Mouse (Mus musculus) G1E (cell line): ENCODE results near the gene Lgals9. TPM values are rescaled to one million over a fixed set of nuclear protein-coding genes. Genes with fewer than 3 reads are reported as not detected.

Experiments used
- ATAC-seq: 2 replicates; pipeline ENCODE4 v1.8.0; 2016; ENCODE audit warnings: mild to moderate bottlenecking; ENCODE audit not compliant: insufficient number of reproducible peaks, poor library complexity, low FRiP score, severe bottlenecking; ENCODE audit errors: extremely low read depth
- DNase-seq: peaks from one replicate; pipeline ENCODE4 v3.0.0; 2012; ENCODE audit warnings: low spot score
- H3K27me3 ChIP-seq: 2 replicates; pipeline ENCODE4 v1.6.1; 2012; ENCODE audit warnings: mild to moderate bottlenecking, low read length, inconsistent platforms; ENCODE audit not compliant: insufficient read depth
- H3K36me3 ChIP-seq: replicated peaks from 2 replicates; pipeline ENCODE3; 2012; ENCODE audit warnings: mild to moderate bottlenecking, inconsistent platforms
- H3K4me1 ChIP-seq: 2 replicates; pipeline ENCODE4 v1.6.1; 2012; ENCODE audit warnings: low read depth, low read length, inconsistent platforms, mixed read lengths; ENCODE audit not compliant: insufficient read depth
- H3K4me3 ChIP-seq: 2 replicates; pipeline ENCODE4 v1.5.1; 2012; ENCODE audit warnings: low read depth, mild to moderate bottlenecking, inconsistent platforms, low read length, moderate library complexity, mixed read lengths
- H3K9me3 ChIP-seq: replicated peaks from 2 replicates; pipeline ENCODE4 v1.6.1; 2012; ENCODE audit warnings: inconsistent platforms
- CTCF ChIP-seq: IDR thresholded peaks from 2 replicates; pipeline ENCODE4 v1.5.1; 2012; ENCODE audit warnings: low read depth, low read length, inconsistent platforms, mixed read lengths
- GATA1 ChIP-seq: IDR thresholded peaks from 2 replicates; pipeline ENCODE4 v1.6.1; 2012; ENCODE audit warnings: borderline replicate concordance, low read length, inconsistent platforms, mixed read lengths
- GATA2 ChIP-seq: IDR thresholded peaks from 2 replicates; pipeline ENCODE4 v1.6.1; 2012; ENCODE audit warnings: low read depth, low read length, inconsistent platforms, borderline replicate concordance
- POLR2AphosphoS5 ChIP-seq: IDR thresholded peaks from 2 replicates; pipeline ENCODE4 v1.6.1; 2012; ENCODE audit warnings: low read depth, low read length, inconsistent platforms; ENCODE audit not compliant: insufficient replicate concordance
- TAL1 ChIP-seq: conservative IDR thresholded peaks from 2 replicates; pipeline ENCODE4 v1.6.1; 2012; ENCODE audit warnings: low read depth, low read length, inconsistent platforms, mixed read lengths
- polyA plus RNA-seq: library from polyadenylated mRNA; stranded (reverse); fragments of >175 nt; gene quantifications from 2 replicates; pipeline ENCODE4 v1.2.3, GENCODE M21; 2012
- total RNA-seq, 2 experiments: library from RNA; stranded (forward) in 1 of 2; stranded (reverse) in 1 of 2; fragments of 200-1000 nt in 1 of 2; fragments of >200 nt in 1 of 2; fragmentation: Nextera tagmentation in 1 of 2; gene quantifications; 2 replicates each; pipeline ENCODE4 v1.2.3; 2014 to 2017

The Lgals9 gene
- total RNA-seq (2014; fragmentation: Nextera tagmentation) (786 and 908 TPM in 2 replicates), total RNA-seq (2017) (178 and 183 TPM in 2 replicates), polyA plus RNA-seq (41.2 and 50.3 TPM in 2 replicates)

DNA sequence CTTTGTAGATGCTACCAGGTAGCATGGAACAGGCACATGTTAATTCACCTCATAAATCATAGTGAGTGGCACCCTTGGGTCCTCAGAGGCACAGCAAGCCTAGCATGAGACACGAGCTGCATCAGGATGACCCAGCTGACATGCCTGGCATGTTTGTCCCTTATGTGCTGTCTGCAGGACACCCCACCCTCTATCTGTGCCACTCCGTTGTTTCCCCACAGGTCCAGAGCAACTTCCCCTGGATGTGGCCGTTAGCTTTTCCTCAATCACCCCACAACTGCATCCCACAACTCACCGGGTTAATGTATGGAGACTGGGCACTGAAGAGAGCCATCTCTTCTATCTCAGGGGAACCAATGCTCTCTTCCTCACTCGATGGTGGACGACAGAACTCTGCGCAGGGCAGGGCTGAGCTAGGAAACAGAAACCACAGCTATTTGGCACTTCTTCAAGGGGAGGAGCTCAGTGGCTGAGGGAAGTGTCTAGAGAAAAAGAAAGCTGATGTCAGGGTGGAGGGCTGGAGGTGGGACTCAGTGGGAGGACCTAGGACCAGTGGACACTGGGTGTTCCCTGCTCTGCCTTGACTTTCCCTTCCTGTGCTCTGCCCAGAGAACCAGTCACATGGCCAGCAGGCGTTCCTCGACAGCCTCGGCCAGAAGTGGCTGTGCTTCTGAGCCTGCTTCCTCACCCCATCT is at the start of gene Lgals9:
Gene Lgals9, minus strand, starts transcription at position 464 of the 695 bp plus-strand sequence.
- H3K27me3 ChIP-seq = no peaks in the 10 kb centered on the region
- DNase-seq (peak; percentile 71), ATAC-seq (peak; percentile 78)
- peak within 1 kb of the TSS; percentile 72 for H3K4me3 ChIP-seq
- no peak for TF ChIP-seq POLR2AphosphoS5
- TF ChIP-seq GATA1 = no peak
- TF ChIP-seq CTCF = no peak
- no peak for TF ChIP-seq TAL1
- TF ChIP-seq GATA2 = no peak
- H3K9me3 ChIP-seq = no peaks in the 10 kb centered on the region
- peaks cover 51% of the 10 kb centered on the region for H3K4me1 ChIP-seq
- peaks cover 23% of the 10 kb centered on the region for H3K36me3 ChIP-seq

DNA sequence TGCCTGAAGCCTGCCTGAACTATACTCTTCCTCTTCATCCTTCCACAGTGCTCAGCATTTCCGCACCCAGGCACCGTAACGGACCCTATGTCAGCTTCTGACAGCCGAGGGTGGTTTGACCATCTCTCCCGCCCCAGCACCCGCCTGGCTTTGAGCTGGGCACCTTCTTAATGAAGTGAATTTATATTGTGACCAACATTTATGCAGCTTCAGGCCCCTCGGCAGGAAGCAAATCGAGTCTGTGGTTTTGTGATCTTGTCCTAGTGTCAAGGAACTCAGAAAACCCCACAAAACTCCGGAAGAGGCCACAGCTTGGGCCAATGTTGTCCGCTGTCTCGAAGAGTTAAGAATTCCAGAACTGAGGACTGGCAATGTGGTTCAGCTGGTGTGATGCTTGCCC is 48.9 kb upstream of the Lgals9 start:
- Histone ChIP-seq H3K9me3 (no peaks in the 10 kb centered on the region), H3K36me3 (peaks cover 12% of the 10 kb centered on the region), H3K4me1 (peaks cover 3% of the 10 kb centered on the region; the same call in 1 of the 2 replicates), H3K27me3 (peaks cover 61% of the 10 kb centered on the region), H3K4me3 (no peak overlapping the region)
- TF ChIP-seq POLR2AphosphoS5 (no peak), CTCF (no peak), GATA1 (no peak)
- DNase-seq = no peak
- ATAC-seq = no peak

DNA sequence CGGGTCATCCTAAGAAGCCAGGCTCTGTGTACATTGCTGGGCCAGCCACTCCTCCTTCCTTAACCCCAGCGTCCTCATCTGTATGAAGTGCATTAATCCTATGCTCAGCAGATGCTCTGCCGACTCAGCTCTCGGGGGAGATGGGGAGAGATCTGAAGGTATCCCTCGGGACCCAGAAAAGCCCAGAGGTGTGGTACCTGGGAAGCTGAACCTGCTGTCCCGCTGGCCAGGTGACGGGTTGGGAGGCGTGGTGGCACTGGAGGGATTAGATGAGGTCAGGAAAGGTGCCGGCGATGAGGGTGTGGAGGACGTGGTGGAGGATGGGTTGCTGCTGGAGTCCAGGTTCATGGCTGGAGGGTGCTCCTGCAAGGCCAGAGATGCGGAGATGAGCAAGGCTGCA is 48.3 kb upstream of the Lgals9 start:
- Histone ChIP-seq H3K27me3 (peaks cover 55% of the 10 kb centered on the region), H3K4me3 (no peak overlapping the region), H3K36me3 (peaks cover 17% of the 10 kb centered on the region), H3K9me3 (no peaks in the 10 kb centered on the region), H3K4me1 (peaks cover 3% of the 10 kb centered on the region; the same call in 1 of the 2 replicates)
- ATAC-seq (no peak), DNase-seq (no peak)
- no peak for TF ChIP-seq CTCF
- no peak for TF ChIP-seq GATA1
- no peak for TF ChIP-seq GATA2
- TF ChIP-seq POLR2AphosphoS5 = no peak
- no peak for TF ChIP-seq TAL1

DNA sequence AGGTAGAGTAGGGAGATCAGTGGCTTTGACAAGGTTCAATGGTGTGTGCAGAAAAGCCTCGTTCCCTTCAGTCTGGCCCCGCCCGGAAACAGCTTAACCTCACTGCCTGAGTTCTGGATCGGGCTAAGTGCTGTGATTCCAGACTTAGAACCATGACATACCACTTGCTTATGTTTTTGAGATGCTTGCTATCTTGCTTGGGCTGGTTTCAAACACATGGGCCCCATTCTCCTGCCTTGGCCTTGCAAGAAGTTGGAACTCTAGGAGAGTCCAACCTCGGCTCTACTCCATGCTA is 46.7 kb upstream of the Lgals9 start:
- Histone ChIP-seq H3K4me1 (peaks cover 3% of the 10 kb centered on the region; the same call in 1 of the 2 replicates), H3K9me3 (no peaks in the 10 kb centered on the region), H3K27me3 (peaks cover 51% of the 10 kb centered on the region), H3K4me3 (no peak overlapping the region), H3K36me3 (peaks cover 26% of the 10 kb centered on the region)
- DNase-seq (no peak), ATAC-seq (no peak)
- TF ChIP-seq GATA2 (no peak), TAL1 (no peak), GATA1 (no peak), CTCF (no peak), POLR2AphosphoS5 (no peak)

DNA sequence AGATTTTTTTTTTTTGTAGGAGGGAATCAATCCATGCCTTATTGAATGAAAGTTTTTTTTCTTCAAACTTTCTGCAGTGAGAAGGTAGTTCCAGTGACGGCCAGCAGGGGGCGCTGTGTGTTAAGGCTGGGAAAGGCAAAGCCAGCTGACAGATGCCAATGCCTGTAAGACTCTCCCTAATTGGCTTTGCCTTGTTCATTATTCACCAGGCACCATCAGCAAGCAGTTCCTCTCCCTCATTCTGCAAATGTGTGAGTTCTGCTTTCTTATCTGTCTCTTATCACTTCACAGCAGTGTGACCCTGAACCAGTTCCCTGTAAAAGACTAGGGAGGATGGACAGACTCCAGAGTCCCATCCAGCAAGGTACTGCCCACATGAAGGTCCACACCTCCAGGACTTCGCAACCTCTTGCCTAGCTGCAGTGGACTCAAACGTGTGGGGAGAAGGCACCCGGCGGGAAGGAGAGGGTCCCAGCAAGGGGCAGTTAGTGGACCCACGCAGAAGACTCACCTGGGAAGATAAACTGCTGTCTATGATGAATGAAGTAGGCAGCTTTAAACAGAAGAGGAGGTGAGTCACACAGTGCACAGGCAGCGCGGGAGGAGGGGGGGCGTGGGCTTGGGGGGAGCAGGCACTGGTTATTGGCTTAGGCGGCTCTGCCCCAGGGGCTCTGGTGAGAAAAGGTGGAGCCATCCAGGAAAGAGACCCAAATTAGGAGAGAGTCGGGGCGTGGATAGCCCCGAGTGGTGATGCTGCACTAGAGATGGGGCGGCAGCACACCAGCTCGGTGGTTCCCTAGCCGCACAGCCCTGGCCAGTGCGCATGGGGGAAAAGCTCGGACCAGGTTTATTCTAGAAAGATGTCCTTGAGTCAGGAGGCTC is 46.1 kb upstream of the Lgals9 start:
- H3K27me3 ChIP-seq = peaks cover 47% of the 10 kb centered on the region
- no peak for TF ChIP-seq POLR2AphosphoS5
- TF ChIP-seq CTCF = peak; percentile 95
- TF ChIP-seq GATA1 = no peak
- H3K4me3 ChIP-seq = no peak overlapping the region
- H3K9me3 ChIP-seq = no peaks in the 10 kb centered on the region
- H3K36me3 ChIP-seq = peaks cover 26% of the 10 kb centered on the region
- DNase-seq (peak; percentile 74), ATAC-seq (peak; percentile 54)
- H3K4me1 ChIP-seq = peaks cover 3% of the 10 kb centered on the region; the same call in 1 of the 2 replicates

DNA sequence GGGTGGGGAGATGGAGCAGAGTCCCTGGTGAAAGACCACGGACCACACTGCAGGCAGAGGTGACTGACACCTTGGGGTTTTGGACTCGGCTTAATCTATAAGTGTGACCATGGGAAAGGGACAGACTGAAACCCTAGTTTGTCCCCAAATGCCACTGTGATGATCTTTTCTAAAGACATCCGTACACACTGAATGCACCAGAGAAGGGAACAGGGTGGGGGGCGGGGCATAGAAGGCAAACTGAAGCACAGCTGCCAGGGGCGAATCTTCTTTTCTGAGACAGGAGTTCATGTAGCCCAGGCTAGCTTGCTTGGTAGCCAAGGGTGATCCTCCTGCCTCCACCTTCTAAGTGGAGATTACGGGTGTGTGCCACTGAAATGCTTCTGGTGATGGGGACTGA is 39.0 kb upstream of the Lgals9 start:
- no peaks in the 10 kb centered on the region for H3K9me3 ChIP-seq
- peaks cover 33% of the 10 kb centered on the region for H3K36me3 ChIP-seq
- no peak for DNase-seq
- no peak for TF ChIP-seq POLR2AphosphoS5
- no peak for TF ChIP-seq TAL1
- TF ChIP-seq GATA1 = no peak
- no peak for TF ChIP-seq GATA2
- no peak for TF ChIP-seq CTCF
- no peak overlapping the region for H3K4me3 ChIP-seq
- no peak for ATAC-seq
- peaks cover 23% of the 10 kb centered on the region for H3K4me1 ChIP-seq
- peaks cover 34% of the 10 kb centered on the region; the same call in 1 of the 2 replicates for H3K27me3 ChIP-seq
